In genomic region chr11:44517561-44518280, GRCm38 (mm10) we compare ENCODE assay signal across 8 mouse cellular contexts. TPM values are rescaled to one million over a fixed set of nuclear protein-coding genes. Genes with fewer than 3 reads are reported as not detected.
DNase-seq lines count a peak whose midpoint lies in the region; ATAC-seq and TF ChIP-seq lines count a peak whose summit lies in the region.

No protein-coding gene starts in this region.

- no peaks in the 10 kb centered on the region for H3K36me3 ChIP-seq in lung, embryonic 14.5 days (ENCODE audit: insufficient read depth)
- no peaks in the 10 kb centered on the region for H3K36me3 ChIP-seq in embryonic facial prominence, embryonic 13.5 days
- H3K36me3 ChIP-seq in limb, embryonic 13.5 days, result no peaks in the 10 kb centered on the region
- no peaks in the 10 kb centered on the region for H3K36me3 ChIP-seq in small intestine, adult 2 months (ENCODE audit: control insufficient read depth, insufficient read depth, low read length)

- no peak for ATAC-seq in lung, embryonic 14.5 days (ENCODE audit: insufficient read depth)
- ATAC-seq in embryonic facial prominence, embryonic 13.5 days (ENCODE audit: insufficient number of reproducible peaks, insufficient read depth, low FRiP score, low TSS enrichment, low read depth), result no peak
- no peak for ATAC-seq in limb, embryonic 13.5 days (ENCODE audit: low FRiP score, low read depth)

- peak overlapping the region; percentile 86 for H3K4me2 ChIP-seq in lung, embryonic 14.5 days
- H3K4me2 ChIP-seq in embryonic facial prominence, embryonic 13.5 days, result peak overlapping the region; percentile 86
- peak overlapping the region; percentile 88 for H3K4me2 ChIP-seq in limb, embryonic 13.5 days (replicated peaks)

- H3K27me3 ChIP-seq in lung, embryonic 14.5 days (ENCODE audit: insufficient read depth, low read length), result no peaks in the 10 kb centered on the region
- H3K27me3 ChIP-seq in embryonic facial prominence, embryonic 13.5 days, result no peaks in the 10 kb centered on the region
- no peaks in the 10 kb centered on the region for H3K27me3 ChIP-seq in limb, embryonic 13.5 days
- H3K27me3 ChIP-seq in small intestine, adult 2 months (ENCODE audit: control insufficient read depth, insufficient read depth, low read length), result no peaks in the 10 kb centered on the region

- 47% methylated on average over 6 of the region's 6 CpGs for WGBS in lung, embryonic 14.5 days
- WGBS in embryonic facial prominence, embryonic 13.5 days, result 42% methylated on average over 6 of the region's 6 CpGs
- 48% methylated on average over 6 of the region's 6 CpGs for WGBS in limb, embryonic 13.5 days
- WGBS in small intestine, adult 2 months, result 20% methylated on average over 6 of the region's 6 CpGs

- H3K9me3 ChIP-seq in lung, embryonic 14.5 days (ENCODE audit: low read depth, low read length), result no peaks in the 10 kb centered on the region
- no peaks in the 10 kb centered on the region for H3K9me3 ChIP-seq in embryonic facial prominence, embryonic 13.5 days
- no peaks in the 10 kb centered on the region for H3K9me3 ChIP-seq in limb, embryonic 13.5 days

- TF ChIP-seq CTCF in lung, embryonic 14.5 days (IDR thresholded peaks at IDR 0.05; ENCODE audit: low read depth), result 0 out of 2 replicates have a peak, but pooled peaks have one; percentile 11
- no peak for TF ChIP-seq CTCF in small intestine, adult 2 months (IDR thresholded peaks at IDR 0.05; ENCODE audit: extremely low read depth, insufficient read length, insufficient replicate concordance, low read depth, low read length)

- no peak for DNase-seq in lung, embryonic 14.5 days
- DNase-seq in lung, adult 18-20 months, result no peak
- DNase-seq in adrenal gland, postnatal 14 days, result no peak
- no peak for DNase-seq in thymus, postnatal 0 days (ENCODE audit: low spot score)
- DNase-seq in thymus, postnatal 14 days, result no peak

- H3K27ac ChIP-seq in lung, embryonic 14.5 days (ENCODE audit: low read depth), result no peak overlapping the region
- H3K27ac ChIP-seq in embryonic facial prominence, embryonic 13.5 days, result no peak overlapping the region
- H3K27ac ChIP-seq in limb, embryonic 13.5 days, result no peak overlapping the region
- H3K27ac ChIP-seq in small intestine, adult 2 months (ENCODE audit: insufficient read depth, low read depth, low read length), result peak overlapping the region; percentile 68

- no peak overlapping the region for H3K9ac ChIP-seq in lung, embryonic 14.5 days
- no peak overlapping the region for H3K9ac ChIP-seq in embryonic facial prominence, embryonic 13.5 days
- no peak overlapping the region for H3K9ac ChIP-seq in limb, embryonic 13.5 days

- H3K4me1 ChIP-seq in lung, embryonic 14.5 days (ENCODE audit: insufficient read depth), result peaks cover 10% of the 10 kb centered on the region; the same call in 1 of the 2 replicates
- peaks cover 14% of the 10 kb centered on the region for H3K4me1 ChIP-seq in embryonic facial prominence, embryonic 13.5 days
- peaks cover 21% of the 10 kb centered on the region for H3K4me1 ChIP-seq in limb, embryonic 13.5 days
- peaks cover 6% of the 10 kb centered on the region for H3K4me1 ChIP-seq in small intestine, adult 2 months (ENCODE audit: control insufficient read depth, insufficient read depth, insufficient read length, low read length)

- TF ChIP-seq POLR2A in small intestine, adult 2 months (IDR thresholded peaks at IDR 0.05; ENCODE audit: low read depth, low read length), result no peak

- H3K4me3 ChIP-seq in lung, embryonic 14.5 days (ENCODE audit: low read depth, low read length), result peak overlapping the region; percentile 94
- peak overlapping the region; percentile 98 for H3K4me3 ChIP-seq in embryonic facial prominence, embryonic 13.5 days
- peak overlapping the region; percentile 92 for H3K4me3 ChIP-seq in limb, embryonic 13.5 days
- no peak overlapping the region for H3K4me3 ChIP-seq in small intestine, adult 2 months (ENCODE audit: low read depth, low read length)

RNA-seq across cellular contexts. Expression of gene Rnf145, which starts 1.0 kb away (rescaled TPM):
- 85.7 and 89.5 TPM in 2 replicates for polyA plus RNA-seq in lung, embryonic 14.5 days (2014; fragmentation: Nextera tagmentation; extraction: Ambion mirVana)
- polyA plus RNA-seq in embryonic facial prominence, embryonic 13.5 days (2015; fragmentation: Nextera tagmentation; extraction: Ambion mirVana), result 73.6 and 78.2 TPM in 2 replicates
- polyA plus RNA-seq in limb, embryonic 13.5 days (2015; fragmentation: Nextera tagmentation; extraction: Ambion mirVana), result 73.2 and 78.6 TPM in 2 replicates
- 41.3 and 56.0 TPM in 2 replicates for polyA plus RNA-seq in small intestine, adult 2 months (2012; rRNA removed)
- total RNA-seq in adrenal gland, postnatal 14 days (2021), result 62.1 and 62.6 TPM in 2 replicates
- 115 and 120 TPM in 2 replicates for polyA plus RNA-seq in thymus, postnatal 0 days (2015; fragmentation: Nextera tagmentation; extraction: Ambion mirVana)

RNA-seq across cellular contexts. Expression of gene Ublcp1, which starts 47.4 kb away (rescaled TPM):
- polyA plus RNA-seq in lung, embryonic 14.5 days (2014; fragmentation: Nextera tagmentation; extraction: Ambion mirVana), result 68.6 and 73.1 TPM in 2 replicates
- 72.8 and 77.4 TPM in 2 replicates for polyA plus RNA-seq in embryonic facial prominence, embryonic 13.5 days (2015; fragmentation: Nextera tagmentation; extraction: Ambion mirVana)
- 65.2 and 74.7 TPM in 2 replicates for polyA plus RNA-seq in limb, embryonic 13.5 days (2015; fragmentation: Nextera tagmentation; extraction: Ambion mirVana)
- polyA plus RNA-seq in small intestine, adult 2 months (2012; rRNA removed), result 1.9 and 3.1 TPM in 2 replicates
- total RNA-seq in adrenal gland, postnatal 14 days (2021), result 41.8 and 42.6 TPM in 2 replicates
- polyA plus RNA-seq in thymus, postnatal 0 days (2015; fragmentation: Nextera tagmentation; extraction: Ambion mirVana), result 50.7 and 55.3 TPM in 2 replicates

Comparison
In these comparisons a context has a peak if more than half of its experiments do, and no peak if none do; other contexts are left out.
1. RNA of gene Ublcp1, which starts 47.4 kb away (polyA plus RNA-seq): 72.8 to 77.4 TPM in embryonic facial prominence, embryonic 13.5 days, 68.6 to 73.1 TPM in lung, embryonic 14.5 days, 65.2 to 74.7 TPM in limb, embryonic 13.5 days and 50.7 to 55.3 TPM in thymus, postnatal 0 days; 1.9 to 3.1 TPM in small intestine, adult 2 months; every median in the first group is over 10 times any median in the second.
2. Peak in every context shown above with its lines, with median percentiles within 50 percentile points of each other: H3K4me2 ChIP-seq.